Mouse (Mus musculus) heart, adult 2 months (tissue): ENCODE results near the gene Gm21954.

Source experiments
- CTCF ChIP-seq: fragments of 200-600 bp; IDR thresholded peaks from 2 replicates; pipeline ENCODE4 v1.8.1; 2022; ENCODE audit warnings: antibody characterized with exemption, mild to moderate bottlenecking, moderate library complexity
- POLR2A ChIP-seq: fragments of 200-500 bp; IDR thresholded peaks from 2 replicates; pipeline ENCODE4 v1.6.1; 2011; ENCODE audit warnings: mild to moderate bottlenecking, low read depth, low read length, control low read depth; ENCODE audit not compliant: insufficient read depth

- no peak for TF ChIP-seq CTCF
- TF ChIP-seq POLR2A, result no peak
Measured at GRCm38 (mm10) chr3:55452464-55452863, 19.5 kb downstream of the Gm21954 start.
